Comparison of ENCODE assay signal across 9 mouse cellular contexts in genomic region chr10:67182651-67183050, GRCm38 (mm10).
DNase-seq lines count a peak whose midpoint lies in the region; ATAC-seq lines count a peak whose summit lies in the region.
"Had no signal": no experiment of that assay in that cellular context is flagged by ENCODE, and none has a peak within 500 bp of the region (broad histone marks: within the 10 kb centered on the region; RNA-seq: fewer than 3 reads in every experiment).

No protein-coding gene starts in this region.

- ATAC-seq in intestine, embryonic 14.5 days (replicated peaks; ENCODE audit: low FRiP score, low TSS enrichment, low read depth) = no peak
- no peak for ATAC-seq in intestine, embryonic 16.5 days
- ATAC-seq in megakaryocyte progenitor cell, adult 5-6 weeks (replicated peaks; ENCODE audit: poor library complexity) = peak; percentile 10; the same call in 1 of the 2 replicates
- ATAC-seq in monocyte, adult 5-6 weeks (replicated peaks; ENCODE audit: insufficient number of reproducible peaks, low FRiP score, low TSS enrichment, poor library complexity, severe bottlenecking) = no peak
- ATAC-seq: forebrain, embryonic 13.5 days had no signal

- H3K4me1 ChIP-seq in intestine, embryonic 14.5 days (replicated peaks; ENCODE audit: control insufficient read depth, insufficient read depth, low read length) = peaks cover 26% of the 10 kb centered on the region
- peaks cover 13% of the 10 kb centered on the region for H3K4me1 ChIP-seq in intestine, embryonic 16.5 days (ENCODE audit: control insufficient read depth, insufficient read depth, low read length)

- 31% methylated on average over 3 of the region's 3 CpGs for WGBS in intestine, embryonic 14.5 days
- 39% methylated on average over 3 of the region's 3 CpGs for WGBS in intestine, embryonic 16.5 days

- H3K4me3 ChIP-seq in intestine, embryonic 14.5 days (ENCODE audit: low read depth, low read length) = no peak overlapping the region
- no peak overlapping the region for H3K4me3 ChIP-seq in intestine, embryonic 16.5 days (ENCODE audit: low read length)
- H3K4me3 ChIP-seq: forebrain, embryonic 13.5 days had no signal

- no peaks in the 10 kb centered on the region for H3K9me3 ChIP-seq in intestine, embryonic 14.5 days (ENCODE audit: control insufficient read depth, low read length)
- H3K9me3 ChIP-seq in intestine, embryonic 16.5 days (ENCODE audit: control insufficient read depth, low read length) = no peaks in the 10 kb centered on the region
- H3K9me3 ChIP-seq: forebrain, embryonic 13.5 days had no signal

- no peak for DNase-seq in intestine, embryonic 14.5 days (ENCODE audit: low spot score)
- peak; percentile 28 for DNase-seq in CD4-positive helper T cell, adult 2 months (ENCODE audit: low read depth, low spot score)
- peak; percentile 35 for DNase-seq in brain, adult 2 months (ENCODE audit: low read depth, low spot score)
- DNase-seq in retina, embryonic 14.5 days (ENCODE audit: low spot score) = no peak
- DNase-seq: kidney, adult 18-20 months had no signal

- H3K27me3 ChIP-seq in intestine, embryonic 14.5 days (replicated peaks; ENCODE audit: control insufficient read depth, insufficient read depth, low read length) = no peaks in the 10 kb centered on the region
- no peaks in the 10 kb centered on the region for H3K27me3 ChIP-seq in intestine, embryonic 16.5 days (replicated peaks; ENCODE audit: control insufficient read depth, insufficient read depth, low read length)
- H3K27me3 ChIP-seq: forebrain, embryonic 13.5 days had no signal

- H3K4me2 ChIP-seq in intestine, embryonic 14.5 days (ENCODE audit: low read length) = no peak overlapping the region
- H3K4me2 ChIP-seq in intestine, embryonic 16.5 days (ENCODE audit: low read depth, low read length) = no peak overlapping the region
- H3K4me2 ChIP-seq: forebrain, embryonic 13.5 days had no signal

- H3K36me3 ChIP-seq in intestine, embryonic 14.5 days (ENCODE audit: control insufficient read depth, insufficient read depth, low read length) = no peaks in the 10 kb centered on the region
- H3K36me3 ChIP-seq in intestine, embryonic 16.5 days (ENCODE audit: control insufficient read depth, insufficient read depth, low read length) = no peaks in the 10 kb centered on the region

- H3K9ac ChIP-seq in intestine, embryonic 14.5 days (ENCODE audit: low read length) = no peak overlapping the region
- H3K9ac ChIP-seq in intestine, embryonic 16.5 days (ENCODE audit: low read depth, low read length) = no peak overlapping the region
- H3K9ac ChIP-seq: forebrain, embryonic 13.5 days had no signal

- 0 out of 2 replicates have a peak overlapping the region, but pooled peaks have one; percentile 27 for H3K27ac ChIP-seq in intestine, embryonic 14.5 days (ENCODE audit: low read depth)
- no peak overlapping the region for H3K27ac ChIP-seq in intestine, embryonic 16.5 days (ENCODE audit: low read length)
- H3K27ac ChIP-seq: forebrain, embryonic 13.5 days had no signal

Comparison
In these comparisons a context has a peak if more than half of its experiments do, and no peak if none do; other contexts are left out.
1. DNase-seq: peak in CD4-positive helper T cell, adult 2 months (single experiment) and brain, adult 2 months (single experiment); none in intestine, embryonic 14.5 days (single experiment) and retina, embryonic 14.5 days (single experiment).